Mouse (Mus musculus) forebrain, postnatal 0 days (tissue): Measurements from ENCODE around the gene Gtf2f1. TPM values are rescaled to one million over a fixed set of nuclear protein-coding genes. Genes with fewer than 3 reads are reported as not detected.

Experiments used
- ATAC-seq: fragments of 200-750 bp; cut with Nextera tagmentation; 2 replicates; pipeline ENCODE4 v1.8.0; 2017; ENCODE audit warnings: mild to moderate bottlenecking, moderate library complexity
- DNase-seq: peaks from one replicate; pipeline ENCODE4 v3.0.0-alpha.2; 2015
- H3K27ac ChIP-seq: fragments of 300-500 bp; sonication (generic); 2 replicates; pipeline ENCODE4 v1.5.1; 2014; ENCODE audit warnings: low read depth, mild to moderate bottlenecking, antibody characterized with exemption, low read length, moderate library complexity, mixed read lengths
- H3K27me3 ChIP-seq: fragments of 300-500 bp; sonication (generic); 2 replicates; pipeline ENCODE4 v1.6.1; 2014; ENCODE audit warnings: mild to moderate bottlenecking, low read length, mixed read lengths; ENCODE audit not compliant: insufficient read depth
- H3K36me3 ChIP-seq: fragments of 300-500 bp; sonication (generic); 2 replicates; pipeline ENCODE4 v1.6.1; 2014; ENCODE audit warnings: mild to moderate bottlenecking, moderate library complexity; ENCODE audit not compliant: insufficient read depth
- H3K4me1 ChIP-seq: fragments of 300-500 bp; sonication (generic); 2 replicates; pipeline ENCODE4 v1.6.1; 2014; ENCODE audit warnings: antibody characterized with exemption; ENCODE audit not compliant: insufficient read depth
- H3K4me2 ChIP-seq: fragments of 300-500 bp; sonication (generic); 2 replicates; pipeline ENCODE4 v1.6.1; 2014; ENCODE audit warnings: low read depth, mild to moderate bottlenecking, moderate library complexity
- H3K4me3 ChIP-seq: fragments of 300-500 bp; sonication (generic); 2 replicates; pipeline ENCODE4 v1.5.1; 2014; ENCODE audit warnings: low read depth, low read length, mixed read lengths
- H3K9ac ChIP-seq: fragments of 300-500 bp; sonication (generic); 2 replicates; pipeline ENCODE4 v1.6.1; 2014; ENCODE audit warnings: mild to moderate bottlenecking
- H3K9me3 ChIP-seq: fragments of 300-500 bp; sonication (generic); 2 replicates; pipeline ENCODE4 v1.6.1; 2016; ENCODE audit warnings: low read length
- CTCF ChIP-seq: sonication (generic); IDR thresholded peaks from 2 replicates; pipeline ENCODE4 v1.5.1; 2016; ENCODE audit warnings: antibody characterized with exemption, control low read depth, low read depth
- WGBS: fragments of 180-500 bp; shearing (Covaris S2); extraction: QIAGEN DNeasy Blood & Tissue Kit; methylation state at CpG from one replicate; pipeline ENCODE4 v1.1.7; 2014; 5-methylcytosine and 5-hydroxymethylcytosine counted together
- polyA plus RNA-seq: library from polyadenylated mRNA; unstranded; fragments of >200 nt; fragmentation: Nextera tagmentation; extraction: Ambion mirVana; gene quantifications from 2 replicates; pipeline ENCODE4 v1.2.1, GENCODE M21; 2015
- total RNA-seq: library from RNA; depleted of rRNA; stranded (reverse); fragments of >200 nt; gene quantifications from 2 replicates; pipeline ENCODE4 v1.2.3, GENCODE M21; 2014

Gene Gtf2f1
- total and polyA plus RNA-seq, 2 experiments from 2014 or later, result 59.1 to 76.8 TPM

DNA sequence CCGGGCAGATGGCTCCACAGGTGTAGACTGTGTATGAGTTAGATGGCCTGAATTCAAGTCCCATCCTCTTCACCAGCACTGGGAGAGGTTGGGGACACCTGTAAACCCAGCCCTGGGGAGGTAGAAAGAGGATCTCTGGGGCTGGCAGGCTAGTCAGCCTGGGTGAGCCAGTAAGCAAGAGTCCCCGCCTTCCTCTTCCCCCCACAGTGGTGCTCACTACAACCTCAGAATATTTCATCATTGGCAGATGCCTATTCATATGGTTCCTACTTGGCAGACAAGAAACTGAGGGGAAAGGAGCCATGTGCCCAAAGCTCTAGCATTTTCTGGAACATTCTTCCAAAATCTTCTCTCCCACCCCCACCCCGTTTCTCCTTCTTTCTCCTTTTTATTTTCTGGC is 37.7 kb upstream of the Gtf2f1 start:
- Histone ChIP-seq H3K27ac (no peak overlapping the region), H3K9ac (no peak overlapping the region), H3K9me3 (no peaks in the 10 kb centered on the region), H3K4me1 (no peaks in the 10 kb centered on the region), H3K4me3 (no peak overlapping the region), H3K27me3 (no peaks in the 10 kb centered on the region), H3K4me2 (no peak overlapping the region), H3K36me3 (peaks cover 59% of the 10 kb centered on the region)
- ATAC-seq (peak; percentile 45), DNase-seq (peak; percentile 41)
- TF ChIP-seq CTCF, result no peak
- 82% methylated on average over 3 of the region's 3 CpGs for WGBS

DNA sequence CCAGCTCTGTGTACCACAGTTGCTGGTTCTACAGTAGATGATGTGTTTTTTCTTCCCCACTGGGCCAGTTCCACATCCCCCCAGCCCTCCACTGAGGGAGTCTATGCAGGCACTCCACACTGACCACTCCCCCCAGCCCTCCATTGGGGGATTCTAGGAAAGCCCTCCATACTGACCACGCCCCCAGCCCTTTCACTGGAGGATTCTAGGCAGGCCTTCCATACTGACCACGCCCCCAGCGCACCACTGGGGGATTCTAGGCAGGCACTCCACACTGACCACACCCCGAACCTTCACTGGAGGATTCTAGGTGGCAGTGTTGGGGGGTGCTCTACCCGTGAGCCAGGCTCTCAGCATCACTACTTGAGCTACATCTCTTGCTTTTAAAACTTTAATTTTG is 36.3 kb upstream of the Gtf2f1 start:
- no peak for ATAC-seq

DNA sequence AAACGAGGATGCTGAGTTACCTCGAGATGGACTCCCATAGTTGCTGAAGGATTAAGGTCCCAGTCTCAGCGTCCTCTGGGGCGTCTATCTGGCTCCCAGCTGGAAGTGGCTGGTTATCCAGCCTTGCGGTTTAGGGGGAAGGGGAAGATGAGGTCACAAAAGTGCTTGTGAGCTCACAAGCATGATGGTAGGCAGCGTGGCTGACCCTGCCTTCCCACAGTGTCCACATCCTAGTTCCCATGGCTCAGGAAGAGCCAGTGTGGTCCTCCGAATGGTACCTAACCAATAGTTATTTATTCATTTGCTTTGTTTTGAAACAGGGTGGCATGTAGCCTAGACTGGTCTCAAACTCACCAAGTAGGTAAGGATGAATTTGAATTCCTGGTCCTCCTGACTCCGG is 30.5 kb upstream of the Gtf2f1 start, which contains the start of gene Slc25a41:
TSS of gene Slc25a41 (minus strand) at position 101 of the 400 bp plus-strand sequence.
- no peak within 1 kb of the TSS for H3K4me3 ChIP-seq
- no peaks in the 10 kb centered on the region for H3K9me3 ChIP-seq
- 76% methylated on average over 8 of the region's 8 CpGs for WGBS
- H3K36me3 ChIP-seq, result peaks cover 10% of the 10 kb centered on the region
- H3K4me1 ChIP-seq, result no peaks in the 10 kb centered on the region
- H3K4me2 ChIP-seq, result no peak within 1 kb of the TSS
- no peak for TF ChIP-seq CTCF
- no peak within 1 kb of the TSS for H3K9ac ChIP-seq
- DNase-seq (no peak), ATAC-seq (no peak)
- no peak within 1 kb of the TSS for H3K27ac ChIP-seq
- H3K27me3 ChIP-seq, result no peaks in the 10 kb centered on the region

More for the DNA sequence above, 36.3 kb upstream of the Gtf2f1 start:
- TF ChIP-seq CTCF, result no peak
- DNase-seq, result no peak
- no peak overlapping the region for H3K4me3 ChIP-seq
- no peaks in the 10 kb centered on the region for H3K9me3 ChIP-seq
- H3K27ac ChIP-seq, result no peak overlapping the region
- 41% methylated on average over 5 of the region's 5 CpGs for WGBS
- no peak overlapping the region for H3K9ac ChIP-seq
- peaks cover 45% of the 10 kb centered on the region for H3K36me3 ChIP-seq
- H3K4me1 ChIP-seq, result no peaks in the 10 kb centered on the region
- no peak overlapping the region for H3K4me2 ChIP-seq
- H3K27me3 ChIP-seq, result no peaks in the 10 kb centered on the region

GRCm38 (mm10) chr17:57038978-57039377 is 27.9 kb upstream of the Gtf2f1 start:
- DNase-seq, result no peak
- no peaks in the 10 kb centered on the region for H3K36me3 ChIP-seq
- TF ChIP-seq CTCF, result peak; percentile 32

DNA sequence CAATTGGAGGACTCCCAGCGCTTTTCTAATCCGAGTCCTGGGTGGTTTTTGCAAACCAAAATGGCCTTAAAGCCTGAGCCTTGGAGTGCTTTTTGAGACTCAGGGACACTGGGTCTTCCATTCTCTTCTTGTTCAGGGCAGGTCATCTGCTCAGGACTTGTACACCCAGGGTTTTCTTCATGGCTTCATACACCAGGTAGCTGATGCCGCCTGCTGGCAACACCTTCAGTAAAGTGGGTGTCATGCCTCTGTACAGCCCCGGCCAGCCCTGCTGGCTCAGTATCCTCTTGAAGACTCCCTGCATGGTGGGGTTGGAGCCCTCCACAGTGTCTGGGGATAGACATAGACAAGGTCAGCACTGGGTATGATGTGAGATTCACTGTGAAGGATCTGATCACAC is 21.8 kb upstream of the Gtf2f1 start:
- no peaks in the 10 kb centered on the region for H3K27me3 ChIP-seq
- H3K36me3 ChIP-seq, result peaks cover 4% of the 10 kb centered on the region; the same call in 1 of the 2 replicates
- H3K4me1 ChIP-seq, result peaks cover 10% of the 10 kb centered on the region
- H3K27ac ChIP-seq, result no peak overlapping the region; the same call in 1 of the 2 replicates
- no peak for TF ChIP-seq CTCF
- 91% methylated on average over 4 of the region's 4 CpGs for WGBS
- no peak overlapping the region for H3K4me3 ChIP-seq
- ATAC-seq (no peak), DNase-seq (no peak)
- H3K4me2 ChIP-seq, result no peak overlapping the region
- no peaks in the 10 kb centered on the region for H3K9me3 ChIP-seq
- H3K9ac ChIP-seq, result no peak overlapping the region

More at GRCm38 (mm10) chr17:57038978-57039377, 27.9 kb upstream of the Gtf2f1 start:
- Histone ChIP-seq H3K9me3 (no peaks in the 10 kb centered on the region), H3K9ac (no peak overlapping the region), H3K27me3 (no peaks in the 10 kb centered on the region), H3K27ac (no peak overlapping the region), H3K4me3 (no peak overlapping the region), H3K4me1 (no peaks in the 10 kb centered on the region), H3K4me2 (no peak overlapping the region)
- ATAC-seq, result no peak
- WGBS, result 47% methylated on average over 8 of the region's 8 CpGs

GRCm38 (mm10) chr17:57031661-57032420 is 20.8 kb upstream of the Gtf2f1 start:
- Histone ChIP-seq H3K9ac (peak overlapping the region; percentile 48), H3K27ac (peak overlapping the region; percentile 81), H3K4me1 (peaks cover 10% of the 10 kb centered on the region), H3K9me3 (no peaks in the 10 kb centered on the region), H3K27me3 (no peaks in the 10 kb centered on the region), H3K4me2 (peak overlapping the region; percentile 62), H3K36me3 (peaks cover 12% of the 10 kb centered on the region), H3K4me3 (peak overlapping the region; percentile 41)
- peak; percentile 100 for DNase-seq
- WGBS, result under 1% methylated on average over 38 of the region's 38 CpGs
- TF ChIP-seq CTCF, result peak; percentile 19; the same call in 1 of the 2 replicates
- ATAC-seq, result peak; percentile 94

GRCm38 (mm10) chr17:57030931-57031660 is 20.0 kb upstream of the Gtf2f1 start, which contains the start of gene Khsrp:
Gene Khsrp, minus strand, starts transcription at chr17:57031522.
- Histone ChIP-seq H3K9ac (peak within 1 kb of the TSS; percentile 98), H3K4me2 (peak within 1 kb of the TSS; percentile 91), H3K9me3 (no peaks in the 10 kb centered on the region), H3K27ac (peak within 1 kb of the TSS; percentile 96), H3K36me3 (peaks cover 20% of the 10 kb centered on the region), H3K4me1 (peaks cover 10% of the 10 kb centered on the region), H3K27me3 (no peaks in the 10 kb centered on the region), H3K4me3 (peak within 1 kb of the TSS; percentile 99)
- 3% methylated on average over 83 of the region's 99 CpGs for WGBS
- DNase-seq (peak; percentile 52), ATAC-seq (no peak)
- no peak for TF ChIP-seq CTCF
